Mouse (Mus musculus) retina, postnatal 7 days (tissue): ENCODE data around the gene Syngr1.

Source experiments
- DNase-seq: peaks from one replicate; pipeline ENCODE4 v3.0.0-alpha.2; 2012; ENCODE audit warnings: low read depth, low spot score

Gene Syngr1

GRCm38 (mm10) chr15:80091121-80091955 lies at the start of gene Syngr1, which contains the start of gene Rpl3:
TSS of gene Syngr1 (plus strand) at chr15:80091334.
TSS of gene Rpl3 (minus strand) at chr15:80091868.
- DNase-seq: peak; percentile 72

GRCm38 (mm10) chr15:80042152-80042551 lies 49.0 kb upstream of the Syngr1 start:
- no peak for DNase-seq

GRCm38 (mm10) chr15:80044249-80044648 lies 46.9 kb upstream of the Syngr1 start:
- DNase-seq: no peak

GRCm38 (mm10) chr15:80045749-80046148 lies 45.4 kb upstream of the Syngr1 start:
- no peak for DNase-seq

GRCm38 (mm10) chr15:80047242-80047641 lies 43.9 kb upstream of the Syngr1 start:
- DNase-seq: no peak

- DNase-seq: no peak
These were observed 43.2 kb upstream of the Syngr1 start for GRCm38 (mm10) chr15:80047973-80048372.

GRCm38 (mm10) chr15:80050093-80050492 lies 41.0 kb upstream of the Syngr1 start:
- DNase-seq: no peak

GRCm38 (mm10) chr15:80051092-80051761 lies 39.9 kb upstream of the Syngr1 start:
- DNase-seq: no peak

- DNase-seq: no peak
These were observed 39.4 kb upstream of the Syngr1 start for GRCm38 (mm10) chr15:80051782-80052181.

GRCm38 (mm10) chr15:80053381-80054033 lies 37.6 kb upstream of the Syngr1 start:
- no peak for DNase-seq

- no peak for DNase-seq
These were observed 37.0 kb upstream of the Syngr1 start for GRCm38 (mm10) chr15:80054034-80054710.

- no peak for DNase-seq
These were observed 33.0 kb upstream of the Syngr1 start for GRCm38 (mm10) chr15:80058151-80058550.

- no peak for DNase-seq
These were observed 31.5 kb upstream of the Syngr1 start for GRCm38 (mm10) chr15:80059606-80060005.

- DNase-seq: no peak
These were observed 30.6 kb upstream of the Syngr1 start for GRCm38 (mm10) chr15:80060356-80061070.

- no peak for DNase-seq
These were observed 30.0 kb upstream of the Syngr1 start for GRCm38 (mm10) chr15:80061071-80061550.

- DNase-seq: no peak
These were observed 28.8 kb upstream of the Syngr1 start for GRCm38 (mm10) chr15:80062339-80062738.

GRCm38 (mm10) chr15:80062821-80063220 lies 28.3 kb upstream of the Syngr1 start:
- DNase-seq: no peak

GRCm38 (mm10) chr15:80064965-80065364 lies 26.2 kb upstream of the Syngr1 start:
- no peak for DNase-seq

GRCm38 (mm10) chr15:80065414-80065813 lies 25.7 kb upstream of the Syngr1 start:
- DNase-seq: no peak

GRCm38 (mm10) chr15:80066538-80066937 lies 24.6 kb upstream of the Syngr1 start:
- DNase-seq: no peak

- no peak for DNase-seq
These were observed 22.0 kb upstream of the Syngr1 start for GRCm38 (mm10) chr15:80069171-80069570.
